Mouse (Mus musculus) frontal cortex, postnatal 25 days (tissue): ENCODE measurements around the gene Pde4a.

Experiments used
- DNase-seq, 2 experiments: peaks; one replicate each; pipeline ENCODE4 v3.0.0; 2022; ENCODE audit warnings: low spot score in 2 of 2

Gene Pde4a

GRCm38 (mm10) chr9:21183421-21183820, 17.9 kb downstream of the Pde4a start:
- DNase-seq = no peak

GRCm38 (mm10) chr9:21183905-21184413, 18.4 kb downstream of the Pde4a start:
- no peak for DNase-seq

GRCm38 (mm10) chr9:21184733-21185132, 19.2 kb downstream of the Pde4a start:
- DNase-seq = no peak

- DNase-seq = no peak
Observed at GRCm38 (mm10) chr9:21185436-21185835, 19.9 kb downstream of the Pde4a start.

GRCm38 (mm10) chr9:21189905-21190304, 24.4 kb downstream of the Pde4a start:
- DNase-seq = no peak

GRCm38 (mm10) chr9:21190670-21191069, 25.2 kb downstream of the Pde4a start:
- DNase-seq = no peak

- DNase-seq = no peak
Observed at GRCm38 (mm10) chr9:21193786-21194185, 28.3 kb downstream of the Pde4a start.

- no peak for DNase-seq
Observed at GRCm38 (mm10) chr9:21194787-21195493, 29.4 kb downstream of the Pde4a start.

GRCm38 (mm10) chr9:21195736-21196505, 30.4 kb downstream of the Pde4a start:
- peak in 1 of 2 experiments; percentile 45 for DNase-seq

GRCm38 (mm10) chr9:21196521-21197433, 31.3 kb downstream of the Pde4a start:
- DNase-seq = peak in 1 of 2 experiments; percentile 47

- DNase-seq = peak; percentile 51 to 55
Observed at GRCm38 (mm10) chr9:21197981-21198380, 32.5 kb downstream of the Pde4a start.

- no peak for DNase-seq
Observed at GRCm38 (mm10) chr9:21198960-21199359, 33.4 kb downstream of the Pde4a start.

- DNase-seq = no peak
Observed at GRCm38 (mm10) chr9:21204156-21204527, 38.6 kb downstream of the Pde4a start.

GRCm38 (mm10) chr9:21204528-21205272, 39.2 kb downstream of the Pde4a start:
- no peak for DNase-seq

- DNase-seq = no peak
Observed at GRCm38 (mm10) chr9:21206848-21207247, 41.3 kb downstream of the Pde4a start.

- DNase-seq = no peak
Observed at GRCm38 (mm10) chr9:21208626-21209025, 43.1 kb downstream of the Pde4a start.

GRCm38 (mm10) chr9:21210821-21211220, 45.3 kb downstream of the Pde4a start:
- no peak for DNase-seq

GRCm38 (mm10) chr9:21211624-21212023, 46.1 kb downstream of the Pde4a start:
- DNase-seq = no peak

GRCm38 (mm10) chr9:21213617-21214190, 48.2 kb downstream of the Pde4a start:
- DNase-seq = no peak

- DNase-seq = no peak
Observed at GRCm38 (mm10) chr9:21216050-21216841, 50.7 kb downstream of the Pde4a start.
